Mouse (Mus musculus) CH12F3 (cell line): ENCODE results near the gene Cox8a.

Experiments
- in situ Hi-C: fragments of 300-500 bp; cut with MboI; formaldehyde crosslinking; loops from 2 replicates; pipeline ENCODE4 v1.14.3; 2020; ENCODE audit warnings: low sequenced_read_pairs

Gene Cox8a

DNA sequence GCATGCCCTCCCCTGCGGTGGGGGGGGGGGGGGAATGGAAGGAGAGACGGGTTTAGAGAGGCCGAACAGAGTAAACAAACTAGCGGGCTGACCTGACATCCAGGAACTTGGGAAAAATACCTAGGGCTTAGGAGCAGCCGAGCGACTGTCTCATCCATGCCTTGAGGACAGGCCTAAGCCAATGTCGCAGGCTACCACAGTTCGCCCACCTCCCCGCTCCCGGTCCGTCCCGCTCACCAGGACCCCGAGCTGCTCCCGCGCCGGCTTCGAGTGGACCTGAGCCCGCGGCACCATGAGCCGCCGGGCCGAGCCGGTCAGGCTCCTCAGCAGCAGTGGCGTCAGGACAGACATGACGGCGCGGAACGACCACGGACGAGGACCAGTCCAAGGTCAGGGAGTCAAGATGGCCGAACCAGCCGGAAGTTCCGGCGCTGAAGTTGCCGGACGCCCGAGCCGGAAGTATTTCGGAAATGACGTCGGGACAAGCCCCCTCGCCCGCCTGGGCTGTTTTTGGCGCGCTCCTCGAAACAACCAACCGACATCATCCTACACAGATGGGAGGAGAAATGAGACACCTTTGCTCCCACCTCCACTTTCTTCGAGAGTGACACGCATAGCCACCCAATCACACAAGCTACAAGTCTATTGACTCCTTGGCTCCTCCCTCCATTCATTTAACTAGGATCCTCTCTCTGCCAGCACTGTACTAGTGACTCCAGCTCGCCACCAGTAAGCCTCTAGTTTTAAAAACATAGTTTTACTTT, at the start of gene Cox8a:
Gene Cox8a (minus strand): TSS at position 455 of the 764 bp plus-strand sequence.
- in situ Hi-C loops: no loop called here

DNA sequence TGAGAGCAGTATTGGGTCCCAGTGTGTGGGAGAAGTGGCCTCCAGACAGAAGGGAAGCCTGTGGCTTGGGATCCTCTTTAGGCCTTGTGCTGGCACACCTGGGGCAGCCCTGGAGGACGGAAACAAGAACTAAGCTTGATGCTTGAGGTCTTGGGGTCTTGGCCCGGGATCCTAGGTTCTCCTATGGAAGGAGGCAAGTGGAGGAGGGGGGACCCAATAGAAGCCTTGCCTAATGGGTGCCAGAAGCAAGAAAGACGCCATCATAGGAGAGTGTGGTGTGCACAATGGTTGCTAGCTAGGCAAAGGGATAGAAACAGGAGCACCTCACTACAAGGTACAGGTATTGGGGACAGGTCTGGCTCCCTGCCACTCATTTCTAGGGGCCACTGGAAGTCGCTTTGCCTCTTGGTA, 49.0 kb upstream of the Cox8a start:
- in situ Hi-C loops: no loop called here

DNA sequence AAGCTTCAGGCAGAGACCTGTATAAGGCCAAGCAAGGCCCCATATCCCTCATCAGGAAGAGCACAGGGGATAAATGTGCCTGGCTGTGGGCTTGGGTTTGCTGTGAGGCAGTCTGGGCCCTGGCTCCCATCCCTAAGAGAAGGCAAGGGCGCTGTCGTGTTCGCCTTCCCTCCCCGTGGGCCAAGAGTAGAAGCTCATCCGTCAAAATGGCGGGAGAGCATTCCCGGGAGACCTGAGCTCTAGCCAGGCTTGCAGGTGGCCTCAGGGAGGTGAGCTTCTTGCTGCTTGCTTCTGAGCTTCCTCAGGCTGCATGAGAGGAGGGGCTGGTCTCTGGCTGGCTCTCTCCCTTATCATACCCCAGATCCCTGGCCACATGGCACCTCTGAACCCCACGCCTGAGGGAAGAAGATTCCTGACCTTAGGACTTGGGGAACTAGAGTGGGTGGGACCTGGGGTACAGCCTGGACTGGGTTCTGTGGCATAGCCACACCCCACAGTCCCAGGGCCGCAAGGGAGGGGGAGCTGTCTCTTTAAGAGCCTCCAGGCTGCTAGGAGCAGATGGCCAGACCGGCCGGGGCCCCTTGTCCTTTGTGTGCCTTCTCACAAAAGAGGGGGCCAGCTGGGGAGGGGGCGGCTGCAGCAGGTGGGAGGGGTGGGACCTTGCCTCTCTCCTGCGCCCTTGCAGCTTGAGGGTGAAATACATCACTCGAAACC, 48.2 kb upstream of the Cox8a start:
- in situ Hi-C loops: no loop called here

DNA sequence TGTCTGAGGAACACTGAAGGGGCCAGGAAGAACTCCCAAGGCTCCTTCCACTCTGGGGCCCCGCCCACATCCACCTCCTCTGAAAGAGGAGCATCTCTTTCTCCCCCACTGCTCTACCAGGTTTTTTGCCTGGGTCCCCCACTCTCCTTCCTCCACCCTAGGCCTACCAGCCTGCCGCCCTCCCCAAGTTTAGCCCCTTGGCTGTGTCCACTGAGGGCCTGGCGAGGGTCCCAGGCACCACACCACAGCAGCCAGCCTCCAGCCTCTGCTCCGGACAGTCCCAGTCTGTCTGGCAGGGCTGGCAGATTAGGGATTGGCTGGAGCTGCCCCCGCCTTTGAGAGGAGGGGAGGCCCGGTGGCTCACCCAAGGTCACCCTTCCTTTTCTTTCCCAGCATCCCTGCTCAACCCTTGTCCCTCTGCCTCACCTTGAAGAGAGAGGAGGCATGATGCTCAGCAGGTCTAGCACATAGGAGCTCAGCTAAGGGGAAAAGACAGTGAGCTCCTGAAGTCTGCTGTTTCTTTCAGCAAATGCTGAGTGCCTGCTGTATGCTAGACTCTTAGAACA, 47.4 kb upstream of the Cox8a start:
- in situ Hi-C loops: no loop called here

DNA sequence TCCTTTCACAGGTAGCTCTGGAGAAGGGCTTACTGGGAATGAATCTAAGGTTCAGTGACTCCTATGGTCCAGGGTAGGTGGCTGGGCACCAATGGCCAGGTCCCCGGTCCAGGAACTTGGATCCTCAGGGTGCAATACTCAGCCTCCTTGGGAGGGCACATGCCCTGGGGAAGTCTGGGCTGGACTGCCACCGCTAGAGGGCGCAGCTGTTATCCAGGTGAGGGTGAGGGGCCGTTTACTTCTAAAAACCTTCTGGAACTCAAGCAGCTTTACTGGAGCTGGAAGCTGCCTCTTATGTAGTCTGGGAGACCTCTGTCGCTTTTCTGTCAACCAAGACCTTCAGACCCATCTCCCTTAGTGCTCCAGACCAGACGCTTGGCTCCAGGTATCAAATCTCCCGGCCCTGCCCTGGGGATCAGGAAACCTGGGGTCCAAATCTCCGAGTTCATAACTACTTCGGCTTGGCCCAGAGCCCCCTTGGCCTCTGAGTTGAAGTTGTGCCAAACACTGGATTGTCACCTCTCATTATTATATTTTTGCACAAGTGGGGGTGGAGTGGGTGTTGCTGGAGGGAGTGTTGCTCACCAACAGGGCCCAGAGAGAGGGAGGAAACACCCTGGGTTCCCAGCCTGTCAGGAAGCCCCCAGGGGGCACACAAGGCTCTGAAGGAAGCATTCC, 46.8 kb upstream of the Cox8a start:
- in situ Hi-C loops: no loop called here

DNA sequence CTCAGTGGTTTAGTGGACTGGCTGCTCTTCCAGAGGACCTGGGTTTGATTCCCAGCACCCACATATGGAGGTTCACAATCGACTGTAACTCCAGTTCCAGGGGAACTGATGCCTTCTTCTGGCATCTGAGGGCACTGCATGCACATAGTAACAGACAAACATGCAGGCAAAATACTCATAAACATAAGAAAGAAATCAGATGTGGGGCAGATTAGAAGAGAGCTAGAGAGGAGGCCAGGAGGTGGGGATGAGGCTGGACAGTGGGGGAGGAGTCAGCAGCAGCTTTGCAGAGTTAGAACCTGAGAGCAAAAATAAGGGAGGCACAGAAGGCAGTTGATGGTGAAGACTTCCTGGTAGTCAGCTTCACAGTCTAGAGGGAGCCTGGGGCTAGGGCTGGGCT, 45.2 kb upstream of the Cox8a start:
- in situ Hi-C loops: no loop called here

DNA sequence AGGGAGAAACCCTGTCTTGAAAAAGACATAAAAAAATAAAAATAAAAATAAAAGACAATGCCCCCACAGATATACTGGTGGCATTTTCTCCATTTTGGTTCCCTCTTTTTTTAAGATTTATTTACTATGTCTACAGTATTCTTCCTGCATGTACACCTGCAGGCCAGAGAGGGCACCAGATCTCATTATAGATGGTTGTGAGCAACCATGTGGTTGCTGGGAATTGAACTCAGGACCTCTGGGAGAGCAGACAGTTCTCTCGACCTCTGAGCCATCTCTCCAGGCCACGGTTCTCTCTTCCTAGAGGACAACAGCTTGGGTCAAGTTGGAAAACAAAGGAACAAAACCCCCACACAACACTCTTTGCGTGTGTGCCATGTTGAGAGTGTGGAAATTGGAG, 44.5 kb upstream of the Cox8a start:
- in situ Hi-C loops: no loop called here

DNA sequence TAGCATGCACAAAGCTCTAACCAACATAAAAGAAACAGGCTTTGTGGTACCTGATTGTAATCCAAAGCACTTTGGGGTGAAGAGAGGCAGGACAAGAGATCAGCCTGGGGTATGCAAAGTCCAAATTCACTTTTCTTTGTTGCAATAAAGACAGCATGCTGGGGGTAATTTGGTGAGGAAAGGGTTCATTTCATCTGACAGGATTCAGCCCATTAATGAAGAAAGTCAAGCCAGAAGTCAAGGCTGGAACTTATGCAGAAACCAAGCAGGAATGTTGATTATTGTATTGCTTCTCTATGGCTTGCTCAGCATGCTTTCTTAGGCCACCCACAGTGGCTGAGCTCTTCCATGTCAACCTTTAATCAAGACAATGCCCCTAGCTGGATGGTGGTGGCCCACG, 44.1 kb upstream of the Cox8a start:
- in situ Hi-C loops: no loop called here

DNA sequence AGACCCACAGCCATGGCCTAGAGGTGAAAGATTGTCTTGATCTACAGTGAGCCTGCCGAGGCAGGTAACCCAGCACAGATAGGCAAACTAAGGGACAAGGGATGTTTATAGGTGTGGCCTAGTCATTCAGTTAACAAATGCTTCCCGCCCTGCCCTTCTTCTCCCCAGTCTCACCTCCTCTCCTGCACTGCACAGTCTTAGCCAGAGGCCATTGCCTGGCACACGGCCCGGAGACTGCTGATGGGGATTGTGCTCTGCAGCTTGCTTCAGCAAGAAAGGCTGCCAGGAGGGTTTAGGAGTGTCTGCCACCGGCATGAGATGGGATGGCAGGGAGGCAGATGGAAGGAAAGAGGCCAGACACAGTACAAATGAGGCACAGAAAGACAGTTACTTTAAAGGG, 40.5 kb upstream of the Cox8a start:
- in situ Hi-C loops: no loop called here

DNA sequence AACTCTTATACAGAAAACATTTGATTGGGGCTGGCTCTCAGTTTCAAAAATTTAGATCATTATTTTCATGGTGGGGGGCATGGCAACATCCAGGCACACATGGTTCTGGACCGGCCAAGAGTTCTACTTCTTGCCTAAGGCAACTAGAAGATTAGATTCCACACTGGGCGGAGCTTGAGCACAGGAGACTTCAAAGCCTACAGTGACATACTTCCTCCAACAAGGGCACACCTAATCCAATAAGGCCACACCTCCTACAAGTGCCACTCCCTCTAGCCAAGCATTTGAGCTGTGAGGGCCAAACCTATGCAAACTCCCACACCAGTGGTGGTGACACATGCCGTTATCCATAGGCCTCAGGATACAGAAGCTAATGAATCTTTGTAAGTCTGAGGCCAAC, 28.6 kb upstream of the Cox8a start:
- in situ Hi-C loops: no loop called here

DNA sequence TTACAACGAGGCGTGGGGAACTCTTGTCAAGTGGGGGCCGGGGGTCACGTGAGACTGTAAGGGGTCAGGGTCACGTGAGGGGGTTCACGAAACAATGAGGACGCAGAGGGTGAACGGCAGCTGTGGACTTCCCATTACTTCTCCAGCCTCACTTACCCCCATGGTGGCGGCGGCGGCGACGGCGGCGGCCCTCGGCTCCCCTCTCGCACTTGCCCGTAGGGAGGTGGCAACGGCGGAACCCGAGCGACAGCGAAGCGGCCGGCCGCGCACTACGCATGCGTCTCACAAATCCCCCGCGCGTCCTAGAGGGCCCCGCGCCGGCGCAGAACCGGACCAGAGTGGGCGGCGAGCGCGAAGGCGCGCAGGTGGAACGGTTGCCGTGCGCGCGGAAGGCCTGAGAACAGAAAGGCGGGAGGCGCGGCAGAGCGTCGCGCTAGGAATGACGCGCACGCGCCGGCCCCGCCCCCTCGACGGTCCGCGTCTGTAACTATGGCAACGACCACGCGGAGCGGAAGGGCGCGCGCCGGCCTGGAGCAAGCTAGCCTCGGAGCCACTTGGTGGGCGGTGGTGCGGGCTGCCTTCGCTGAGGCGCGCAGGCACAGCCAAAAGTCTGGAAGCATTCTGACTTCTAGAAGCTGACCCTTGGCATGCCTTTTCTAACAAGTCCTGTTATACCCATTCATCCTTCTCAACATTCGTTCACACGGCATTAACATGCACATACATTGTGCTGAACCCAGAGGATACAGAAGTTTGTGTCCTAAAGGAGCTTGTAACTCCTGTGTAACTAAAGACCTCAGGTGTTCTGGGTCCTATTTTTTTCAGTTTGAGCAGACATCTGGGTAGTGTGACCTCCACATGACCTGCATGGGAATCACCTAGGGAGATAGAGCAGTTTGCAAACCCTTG, 23.6 kb upstream of the Cox8a start, which contains the start of gene Naa40:
Gene Naa40 (minus strand): TSS at position 402 of the 909 bp plus-strand sequence.
- in situ Hi-C loops: no loop called here

DNA sequence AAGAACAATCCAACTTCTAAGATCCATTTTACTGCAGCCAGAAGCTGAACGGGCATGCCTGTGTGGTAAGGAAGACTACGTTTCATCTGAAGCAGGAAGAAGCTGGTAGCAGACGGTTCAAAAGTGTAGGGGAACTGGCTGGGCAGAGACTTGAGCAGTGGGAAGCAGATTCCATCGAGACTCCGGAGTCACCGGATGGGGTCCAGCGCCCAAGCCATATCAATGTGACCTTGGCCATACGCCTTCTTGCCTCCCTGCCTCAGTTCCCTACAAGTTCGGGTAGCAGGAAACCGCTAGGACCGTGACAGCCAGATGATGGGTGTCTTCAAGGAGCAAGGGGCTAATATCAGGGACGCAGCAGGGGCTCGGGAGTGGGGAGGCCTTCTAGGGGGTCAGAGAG, 22.9 kb upstream of the Cox8a start:
- in situ Hi-C loops: no loop called here

DNA sequence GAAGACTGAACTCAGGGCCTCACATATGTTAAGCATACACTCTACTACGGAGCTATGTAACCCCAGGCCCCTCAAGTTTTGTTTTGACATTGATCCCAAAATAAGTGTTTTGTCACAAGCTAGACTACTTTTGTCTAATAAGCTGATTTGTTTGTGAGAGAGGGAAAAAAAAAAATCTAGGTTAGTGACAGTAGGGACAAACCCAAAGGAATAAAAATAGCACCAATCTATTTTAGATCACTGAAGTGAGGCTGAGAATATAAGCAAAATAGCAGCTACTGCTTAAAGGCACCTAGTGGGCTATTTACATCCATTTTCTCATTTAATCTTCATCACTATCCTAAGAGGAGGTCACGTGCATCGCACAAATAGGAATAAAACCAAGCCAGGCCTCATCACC, 22.2 kb upstream of the Cox8a start:
- in situ Hi-C loops: no loop called here

DNA sequence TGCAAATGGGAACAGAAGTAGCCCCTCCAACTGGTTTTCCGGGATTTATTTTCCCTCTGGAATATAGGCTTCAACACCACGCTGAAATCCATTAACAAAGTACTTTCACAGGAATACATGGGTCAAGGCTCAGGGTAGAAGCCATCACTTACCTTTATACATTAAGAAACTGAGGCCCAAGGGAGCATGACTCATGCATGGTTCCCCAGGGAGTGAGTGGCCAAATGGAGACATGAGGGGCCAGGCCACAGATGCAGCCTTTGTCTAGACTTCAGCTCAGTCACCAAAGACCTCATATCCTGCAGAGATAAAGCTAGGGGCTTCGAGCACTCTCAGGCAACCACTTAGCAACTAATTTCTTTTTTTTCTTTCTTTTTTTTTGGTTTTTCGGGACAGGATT, 19.3 kb upstream of the Cox8a start:
- in situ Hi-C loops: no loop called here

DNA sequence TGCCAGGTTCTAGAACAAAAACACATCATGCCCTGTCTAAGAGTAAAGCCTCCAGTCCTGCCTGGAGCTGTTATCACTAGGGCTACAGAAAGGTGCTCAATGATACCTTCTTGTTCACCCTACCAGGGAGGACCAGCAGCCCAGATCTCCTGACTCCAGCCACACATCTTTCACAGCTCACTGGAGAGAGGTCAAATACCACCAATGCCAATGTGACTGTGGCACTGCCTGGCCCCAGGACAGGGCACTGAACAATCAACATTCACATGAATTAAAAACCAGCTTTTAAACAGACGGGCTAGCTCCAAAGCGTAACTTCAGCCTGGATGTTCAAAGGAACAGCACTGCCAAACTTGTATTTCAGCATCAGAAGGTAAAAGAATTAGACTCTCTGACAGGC, 18.6 kb upstream of the Cox8a start:
- in situ Hi-C loops: no loop called here

DNA sequence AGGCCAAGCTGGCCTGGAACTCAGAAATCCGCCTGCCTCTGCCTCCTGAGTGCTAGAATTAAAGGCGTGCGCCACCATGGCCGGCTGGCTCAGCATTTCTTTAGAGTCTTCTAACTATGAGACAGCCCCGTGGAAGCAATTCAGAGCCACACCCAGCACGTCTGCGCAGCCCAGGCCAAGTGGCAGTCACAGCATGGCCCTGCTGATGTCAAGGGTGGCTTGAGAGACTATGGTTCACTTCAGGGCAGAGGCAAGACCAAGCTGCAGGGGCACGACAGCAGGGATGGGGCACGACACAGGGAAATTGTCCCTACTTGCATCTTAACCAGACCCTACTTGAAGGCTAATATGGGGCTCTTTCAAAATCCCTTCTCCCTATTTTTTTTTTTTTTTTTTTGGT, 18.0 kb upstream of the Cox8a start:
- in situ Hi-C loops: no loop called here

DNA sequence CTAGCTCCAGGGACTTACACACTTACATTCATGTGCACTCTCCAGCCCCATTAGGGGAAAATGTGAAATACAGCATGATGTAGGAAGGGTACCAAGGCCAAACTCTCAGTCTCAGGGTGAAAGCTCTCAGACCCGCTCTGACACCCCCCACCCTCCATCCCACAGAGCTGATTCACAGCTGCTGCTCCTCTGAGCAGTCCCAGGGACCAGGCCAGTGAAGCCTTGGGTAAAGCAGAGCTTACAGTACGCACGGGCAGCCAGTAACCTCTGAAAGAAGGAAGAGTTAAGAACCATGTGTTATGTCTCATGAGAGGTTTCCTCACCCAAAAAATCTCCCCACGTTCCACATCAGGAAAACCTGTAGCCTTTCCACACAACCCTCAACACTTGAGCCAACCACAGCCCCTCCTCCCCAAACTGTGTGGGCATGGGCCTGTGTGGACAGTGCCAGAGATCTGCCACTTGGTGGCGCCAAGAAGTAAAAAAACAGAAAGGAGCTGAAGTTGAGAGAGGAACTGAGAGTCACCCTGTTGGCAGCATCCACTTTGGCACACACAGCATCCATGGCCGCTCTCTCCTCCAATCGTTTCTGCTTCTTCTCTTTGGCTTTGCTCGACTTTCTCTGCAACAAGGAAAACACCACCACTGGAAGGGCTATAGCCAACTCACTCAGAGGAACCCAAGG, 17.3 kb upstream of the Cox8a start:
- in situ Hi-C loops: no loop called here

DNA sequence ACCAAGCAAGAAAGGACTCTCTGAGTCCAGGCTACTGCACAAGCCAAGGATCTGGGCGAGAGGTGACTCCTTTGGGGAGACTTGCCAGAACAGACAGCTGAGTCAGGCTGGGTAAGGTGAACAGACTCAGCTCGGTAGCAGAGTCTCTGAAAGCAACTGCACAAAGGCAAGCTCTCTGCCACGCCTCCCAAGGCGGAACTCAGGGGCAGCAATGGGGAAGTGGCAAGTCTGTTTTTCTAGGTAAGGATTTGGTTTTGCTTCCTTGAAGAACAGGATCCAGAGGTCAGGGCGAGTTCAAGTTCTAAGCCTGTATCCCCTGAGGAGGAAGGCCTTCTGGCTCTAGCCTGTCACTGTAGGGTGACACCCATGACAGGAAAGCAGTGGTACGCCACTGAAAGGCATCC, 9.1 kb upstream of the Cox8a start:
- in situ Hi-C loops: no loop called here

DNA sequence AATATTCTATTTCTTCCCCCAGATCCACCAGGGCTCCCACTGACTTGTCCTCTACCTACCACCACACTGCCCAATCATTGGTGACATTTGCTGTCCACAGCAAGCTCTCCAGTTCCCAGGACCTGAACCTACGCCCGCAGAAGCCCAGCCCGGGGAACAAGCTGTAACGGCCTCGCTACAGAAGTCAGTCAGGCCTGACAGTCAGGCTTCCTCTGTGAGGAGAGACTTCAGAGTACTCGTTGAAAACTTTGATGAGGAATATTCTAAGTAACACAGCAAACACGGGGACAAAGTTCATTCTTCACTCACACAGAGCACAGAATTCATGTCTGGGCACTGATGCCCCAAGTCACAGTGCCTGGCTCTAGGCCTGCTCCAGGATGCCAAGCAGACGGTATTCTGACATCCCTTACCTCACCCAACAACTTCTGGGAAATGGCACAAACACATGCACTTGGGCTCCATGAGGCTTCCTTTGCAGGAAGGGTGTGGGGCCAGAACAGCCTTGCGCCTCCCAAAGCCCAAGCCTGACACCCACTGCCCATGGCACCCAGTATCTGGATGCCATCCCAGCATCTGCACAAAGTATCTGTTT, 7.8 kb upstream of the Cox8a start:
- in situ Hi-C loops: no loop called here

DNA sequence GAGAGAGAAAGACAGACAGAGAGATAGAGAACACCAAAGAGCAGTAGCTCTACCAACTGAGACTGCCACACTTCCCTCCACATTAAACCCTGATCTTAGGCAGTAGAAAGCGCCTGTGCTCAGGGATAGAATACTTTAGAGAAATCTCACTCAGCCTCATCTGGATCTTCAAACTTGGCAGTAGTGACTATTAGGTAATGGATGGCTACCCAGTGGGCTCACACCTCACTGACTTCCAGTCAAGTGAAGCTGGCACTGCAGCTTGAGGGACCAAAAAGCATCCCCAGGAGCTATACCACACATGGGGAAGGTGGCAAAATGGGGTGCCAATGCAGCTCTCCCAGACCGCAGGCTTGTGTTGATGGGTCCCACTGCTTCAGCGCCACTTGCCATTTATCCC, 6.8 kb upstream of the Cox8a start:
- in situ Hi-C loops: no loop called here
